Mouse (Mus musculus): ENCODE measurements around the gene Ifitm5.

Gene Ifitm5

DNA sequence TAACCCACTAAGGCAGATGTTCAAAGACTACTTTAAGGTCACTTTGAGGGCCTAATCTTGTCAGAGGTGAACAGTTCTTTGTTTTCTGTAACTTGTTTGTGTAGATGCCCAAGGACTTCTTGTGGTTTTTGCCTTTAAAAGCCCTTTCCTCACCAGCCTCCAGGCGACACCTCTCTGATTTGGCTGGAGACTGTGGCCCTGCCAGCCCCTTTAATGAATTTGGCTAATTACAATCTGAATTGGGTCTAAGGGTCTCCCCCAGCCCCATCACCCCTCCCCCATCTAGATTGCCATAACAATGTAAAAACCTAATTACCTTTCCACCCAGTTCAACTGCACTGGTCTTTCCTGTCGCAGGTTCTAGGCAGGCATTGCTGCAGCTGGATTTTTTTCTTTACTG, 12.6 kb upstream of the Ifitm5 start:
- DNase-seq (ENCODE audit: low spot score in 2 of 2), result no peak

DNA sequence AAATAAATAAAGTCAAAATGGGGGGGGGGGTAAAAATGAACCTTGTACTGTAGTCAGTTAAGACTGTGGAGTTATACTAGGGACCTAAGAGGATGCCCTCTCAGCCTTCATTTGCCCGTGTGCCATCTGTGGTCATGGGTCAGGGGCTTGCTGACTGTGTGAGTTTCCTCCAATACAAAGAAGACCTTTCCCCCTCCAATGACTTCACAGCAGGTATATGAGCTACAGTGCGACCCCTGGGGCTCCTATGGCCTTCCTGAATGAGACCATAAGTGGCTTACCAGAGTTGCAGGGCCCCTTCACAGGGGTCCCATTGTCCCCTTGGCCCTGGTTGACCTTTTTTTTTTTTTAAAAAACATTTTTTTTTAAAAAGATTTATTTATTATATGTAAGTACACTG, 11.3 kb upstream of the Ifitm5 start:
- no peak for DNase-seq (ENCODE audit: low spot score in 2 of 2)

- DNase-seq (ENCODE audit: low spot score in 2 of 2), result no peak
Measured at GRCm38 (mm10) chr7:140960026-140960425, 9.9 kb upstream of the Ifitm5 start.

- DNase-seq (ENCODE audit: low spot score in 2 of 2), result no peak
Measured at GRCm38 (mm10) chr7:140959181-140959901, 9.2 kb upstream of the Ifitm5 start.

DNA sequence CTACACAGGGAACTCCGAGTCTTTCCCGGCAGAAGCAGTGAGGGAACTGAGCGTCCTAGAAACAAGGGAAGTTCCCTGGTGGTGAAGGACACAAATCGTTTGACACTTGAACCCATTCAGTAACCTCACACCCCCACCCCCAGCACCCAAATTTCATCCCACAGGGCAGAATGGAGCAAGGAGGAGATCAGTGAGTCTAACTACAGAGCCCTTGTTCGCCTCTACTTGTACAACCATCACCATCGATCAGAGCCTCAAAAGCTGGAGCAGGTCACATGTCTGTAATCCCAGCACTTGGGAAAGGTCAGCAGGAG, 6.4 kb upstream of the Ifitm5 start:
- DNase-seq (ENCODE audit: low spot score in 2 of 2), result no peak

DNA sequence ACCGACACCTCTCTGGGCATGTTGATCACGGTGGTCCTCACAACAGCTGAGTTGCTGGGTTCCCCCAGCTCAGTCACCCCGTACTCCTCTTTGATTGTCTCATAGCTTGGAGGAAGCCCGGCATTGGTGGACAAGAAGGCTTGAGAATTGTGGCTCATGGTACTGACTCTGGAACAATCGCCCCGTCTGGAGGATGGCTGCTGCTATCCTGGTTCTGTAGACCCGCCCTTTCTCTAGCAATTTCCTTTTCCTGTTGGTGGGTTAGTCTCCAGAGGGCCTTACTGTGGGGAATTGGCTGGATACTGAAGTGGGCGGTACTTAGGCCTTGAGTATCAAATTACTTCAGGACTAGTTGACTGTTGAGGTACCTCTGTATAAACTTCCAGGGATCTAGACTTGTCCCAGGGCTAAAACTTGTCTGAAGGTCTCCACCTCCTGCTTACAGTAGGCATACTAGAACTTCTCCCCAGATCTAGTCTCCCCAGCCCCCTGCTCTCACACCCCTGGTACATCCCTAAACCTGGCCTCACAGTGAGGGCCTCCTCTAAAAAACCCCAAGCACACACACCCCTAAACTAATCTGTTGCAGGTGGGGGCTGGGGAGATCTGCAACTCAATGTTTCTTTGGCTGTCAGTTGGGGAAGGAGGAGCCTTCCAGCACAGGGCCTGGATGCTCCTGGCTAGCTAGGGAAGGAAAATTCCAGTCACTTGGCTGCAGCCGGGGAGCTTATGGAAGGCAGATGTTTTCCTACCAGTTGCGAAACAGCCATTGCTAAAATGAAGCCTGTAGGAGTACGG, 5.9 kb upstream of the Ifitm5 start, which contains the start of the genes Gm45717 and Ifitm2:
Gm45717 (minus strand) TSS at position 180 of the 798 bp plus-strand sequence.
Ifitm2 (minus strand) TSS at position 230 of the 798 bp plus-strand sequence.
- no peak for DNase-seq (ENCODE audit: low spot score in 2 of 2)

DNA sequence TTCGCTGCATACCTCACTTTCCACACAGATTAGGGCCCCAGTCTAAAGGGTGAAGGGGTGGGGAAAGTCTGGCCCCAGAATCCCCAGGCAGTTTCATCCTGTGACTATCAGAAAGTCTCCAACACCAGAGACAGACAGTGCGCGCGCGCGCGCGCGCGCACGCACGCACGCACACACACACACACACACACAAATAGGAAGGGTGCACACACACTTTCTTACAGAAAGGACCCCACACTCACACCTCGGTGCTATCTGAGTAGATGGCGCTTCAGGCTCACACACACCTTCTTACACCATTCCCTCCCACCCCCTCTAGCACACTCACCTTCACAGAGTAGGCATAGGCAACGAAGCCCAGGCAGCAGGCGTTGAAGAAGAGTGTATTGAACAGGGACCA, 5.3 kb upstream of the Ifitm5 start:
- DNase-seq (ENCODE audit: low spot score in 2 of 2), result no peak

DNA sequence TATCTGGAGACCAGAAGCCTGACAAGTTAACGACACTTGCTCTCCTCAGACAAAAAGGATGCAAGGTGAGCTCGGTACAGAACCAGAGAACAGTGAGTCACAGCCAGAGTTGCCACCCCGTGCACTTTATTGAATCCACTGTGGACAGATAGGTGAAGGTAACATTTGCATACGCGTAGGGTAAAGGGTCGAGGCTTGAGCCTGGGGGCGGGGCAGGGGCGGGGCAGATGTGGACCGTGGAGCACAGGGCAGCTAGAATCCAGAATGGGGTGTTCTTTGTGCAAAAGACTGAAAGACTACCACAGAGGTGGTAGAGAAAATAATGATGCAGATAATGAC, 4.6 kb upstream of the Ifitm5 start:
- no peak for DNase-seq (ENCODE audit: low spot score in 2 of 2)

DNA sequence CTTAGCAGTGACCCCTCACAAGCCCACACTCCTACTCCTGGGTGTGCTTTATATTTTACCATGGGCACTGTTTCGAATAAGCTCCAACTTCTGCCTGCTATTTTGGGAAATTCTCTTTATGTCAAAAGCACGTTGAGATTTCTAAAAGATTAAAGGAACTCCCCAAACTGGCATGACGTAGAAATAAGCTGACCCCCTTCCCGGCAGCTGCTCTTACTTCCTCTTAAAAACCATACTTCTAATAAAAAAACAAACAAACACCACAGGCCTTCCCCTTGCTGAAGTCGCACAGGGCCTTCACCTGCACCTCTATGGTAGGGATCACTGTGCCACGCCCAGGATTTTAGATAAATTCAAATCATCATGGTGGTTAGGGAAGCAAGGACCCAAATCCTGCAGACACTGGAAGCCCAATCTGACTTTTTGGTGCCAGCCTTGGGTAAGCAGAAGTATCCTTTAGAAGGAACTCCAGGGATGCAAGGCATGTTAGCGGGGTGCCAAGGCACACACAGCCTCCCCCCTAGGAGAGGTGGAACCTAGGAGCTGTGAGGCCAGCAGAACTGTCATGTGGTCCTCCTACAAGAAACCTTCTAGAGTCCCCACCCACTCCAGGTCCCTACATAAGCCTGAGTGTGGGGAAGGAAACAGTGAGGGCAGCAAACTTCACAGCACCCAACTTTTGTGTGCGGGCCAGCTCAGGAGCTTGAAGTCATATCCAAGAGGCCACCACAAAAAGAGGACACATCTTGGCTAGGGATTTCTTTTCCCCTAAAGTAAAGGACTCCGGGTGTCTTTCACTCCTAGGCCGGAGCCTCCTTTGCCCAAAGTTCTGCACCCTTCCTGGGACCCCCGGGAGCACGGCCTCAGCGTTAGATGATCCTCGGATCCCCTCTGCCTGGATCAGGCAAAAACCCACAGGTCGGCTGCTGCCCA, 4.0 kb upstream of the Ifitm5 start:
- no peak for DNase-seq (ENCODE audit: low spot score in 2 of 2)

- no peak for DNase-seq (ENCODE audit: low spot score in 2 of 2)
Measured at GRCm38 (mm10) chr7:140953133-140953532, 3.0 kb upstream of the Ifitm5 start.

- no peak for DNase-seq (ENCODE audit: low spot score in 2 of 2)
Measured at GRCm38 (mm10) chr7:140952441-140952840, 2.4 kb upstream of the Ifitm5 start.

DNA sequence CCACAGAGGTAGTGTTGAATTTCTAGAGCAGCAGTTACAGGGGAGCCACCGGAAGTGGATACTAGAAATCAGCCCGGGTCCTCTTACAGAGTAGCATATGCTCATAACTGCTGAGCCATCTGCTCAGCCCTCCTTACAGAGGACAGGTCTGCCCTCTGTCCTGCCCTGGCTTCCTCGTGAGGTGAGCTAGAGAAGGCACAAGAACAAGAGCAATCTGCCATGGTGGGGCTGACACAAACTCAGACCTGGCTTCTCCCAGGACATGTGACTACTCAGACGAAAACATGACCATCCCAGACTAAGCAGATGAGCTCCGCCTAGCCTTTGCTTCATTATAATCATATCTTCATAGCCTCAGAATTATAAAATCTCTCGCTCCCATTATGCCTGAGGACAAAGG, 1.7 kb upstream of the Ifitm5 start:
- DNase-seq (ENCODE audit: low spot score in 2 of 2), result no peak

DNA sequence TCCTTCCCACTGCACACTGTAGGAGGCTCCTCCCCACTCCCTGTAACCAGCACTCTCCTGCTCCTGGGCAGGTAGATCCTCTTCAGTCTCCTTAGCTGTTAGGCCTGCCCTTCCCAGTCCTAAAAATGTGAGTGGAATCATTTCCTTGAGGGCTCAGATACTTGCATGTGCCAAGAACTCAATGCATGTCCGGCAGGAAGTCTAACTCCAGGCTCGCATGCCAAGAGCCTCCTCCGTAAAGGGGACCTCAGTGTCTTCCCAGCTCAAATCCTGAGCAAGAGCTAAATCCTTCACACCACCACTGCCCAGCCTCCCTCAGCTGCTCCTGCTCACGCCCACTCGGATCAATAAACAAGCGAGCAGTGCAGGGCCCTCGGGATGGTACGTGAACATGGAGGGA, 960 bp upstream of the Ifitm5 start:
- no peak for DNase-seq (ENCODE audit: low spot score in 2 of 2)

GRCm38 (mm10) chr7:140949255-140949654, 836 bp downstream of the Ifitm5 start:
- DNase-seq (ENCODE audit: low spot score in 2 of 2), result no peak

- DNase-seq (ENCODE audit: low spot score in 2 of 2), result no peak
Measured at GRCm38 (mm10) chr7:140948161-140948560, 1.9 kb downstream of the Ifitm5 start.

DNA sequence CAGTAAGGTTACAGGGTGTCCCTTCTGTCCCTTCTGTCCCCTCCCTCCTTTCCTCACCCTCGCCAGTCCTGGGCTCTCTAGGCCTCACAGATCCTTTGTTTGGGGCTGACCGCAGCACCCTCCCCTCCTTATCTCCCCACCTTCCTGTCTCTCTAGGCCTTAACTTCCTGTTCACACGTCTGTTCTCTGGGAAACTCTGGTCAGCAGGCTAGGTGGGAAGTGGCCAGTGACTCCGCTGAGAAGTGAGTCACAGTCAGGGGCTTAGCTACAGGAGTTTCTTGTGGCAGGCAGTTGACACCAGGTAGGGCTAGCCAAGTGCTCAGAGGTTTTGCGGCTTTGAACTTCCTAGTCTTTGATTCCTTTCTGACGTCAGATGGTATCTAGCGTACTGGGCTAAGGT, 3.1 kb downstream of the Ifitm5 start:
- DNase-seq (ENCODE audit: low spot score in 2 of 2), result no peak

DNA sequence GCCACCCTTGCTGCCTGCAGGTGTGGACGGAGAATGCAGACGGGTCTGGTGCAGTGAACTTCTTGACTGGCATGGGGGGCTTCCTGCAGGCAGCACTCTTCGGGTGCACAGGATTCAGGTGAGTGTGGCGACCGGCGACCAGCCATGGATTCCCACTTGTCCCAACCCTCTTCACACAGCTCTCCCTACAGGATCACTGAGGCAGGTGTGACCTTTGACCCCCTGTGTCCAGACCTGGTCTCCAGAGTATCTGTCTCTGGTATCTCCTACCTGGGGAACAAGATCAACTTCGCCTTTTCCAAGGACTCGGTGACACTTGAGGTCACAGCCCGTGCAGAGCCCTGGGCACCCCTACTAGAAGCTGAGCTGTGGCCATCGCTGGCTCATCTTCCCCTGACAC, 3.8 kb downstream of the Ifitm5 start:
- DNase-seq (ENCODE audit: low spot score in 2 of 2), result no peak

DNA sequence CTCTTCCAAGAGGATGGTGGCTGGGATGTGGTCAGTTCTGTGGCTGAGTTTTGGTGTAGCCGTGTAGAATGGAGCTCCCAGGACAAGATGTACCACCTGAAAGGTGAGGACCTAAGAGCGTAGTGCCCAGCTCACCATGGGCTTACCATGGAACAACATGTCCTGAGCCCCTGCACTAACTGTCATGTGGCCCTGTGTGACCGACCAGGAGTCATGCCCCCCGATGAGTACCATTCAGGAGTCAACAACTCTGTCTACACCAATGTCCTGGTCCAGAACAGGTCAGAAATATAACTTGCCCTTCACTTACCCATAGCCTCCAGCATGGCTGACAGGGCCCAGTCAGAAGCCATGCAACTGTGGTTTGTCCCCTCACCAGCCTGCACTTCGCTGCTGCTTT, 4.8 kb downstream of the Ifitm5 start:
- DNase-seq (ENCODE audit: low spot score in 2 of 2), result no peak

- DNase-seq (ENCODE audit: low spot score in 2 of 2), result no peak
Measured at GRCm38 (mm10) chr7:140944236-140944635, 5.9 kb downstream of the Ifitm5 start.

DNA sequence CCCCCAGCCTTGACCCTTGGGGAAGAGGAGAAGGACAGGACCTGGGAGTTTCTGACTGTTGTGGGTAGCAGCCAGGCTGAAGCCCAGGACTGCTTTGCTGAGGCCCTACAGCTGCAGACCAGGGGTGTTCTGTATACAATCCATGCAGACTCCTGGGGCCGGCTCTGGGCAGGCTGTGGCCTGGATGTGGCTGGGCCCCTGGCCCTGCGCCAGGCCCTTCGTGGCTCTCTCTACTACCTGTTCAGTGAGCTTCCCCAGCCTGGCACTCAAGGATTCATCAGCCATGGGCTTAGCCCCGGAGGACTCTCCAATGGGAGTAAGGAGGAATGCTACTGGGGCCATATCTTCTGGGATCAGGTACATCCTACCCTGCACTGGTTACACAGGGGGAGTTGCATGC, 6.7 kb downstream of the Ifitm5 start:
- no peak for DNase-seq (ENCODE audit: low spot score in 2 of 2)

DNA sequence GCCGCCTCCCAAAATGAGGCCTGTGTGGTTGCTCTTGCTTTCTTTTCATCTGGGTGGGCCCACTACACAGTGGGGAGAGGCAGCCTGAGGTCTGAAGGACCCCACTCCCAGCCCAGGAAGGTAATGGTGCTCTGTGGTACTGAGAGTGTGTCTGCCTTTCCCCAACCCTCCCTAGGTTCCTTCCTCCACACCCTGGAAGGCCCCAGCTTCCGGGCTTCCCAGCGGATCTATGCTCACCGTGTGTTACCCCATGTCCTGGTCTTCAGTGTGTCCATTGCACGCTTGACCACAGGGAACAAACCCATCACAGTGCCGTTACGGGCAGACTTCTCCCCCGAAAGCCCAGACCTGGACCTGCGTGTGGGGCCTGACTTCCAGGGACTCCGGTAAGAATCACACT, 7.3 kb downstream of the Ifitm5 start:
- DNase-seq (ENCODE audit: low spot score in 2 of 2), result no peak

- DNase-seq (ENCODE audit: low spot score in 2 of 2), result no peak
Measured at GRCm38 (mm10) chr7:140942341-140942740, 7.8 kb downstream of the Ifitm5 start.
